Mouse (Mus musculus): Measurements from ENCODE around the gene Sstr4. TPM values are rescaled to one million over a fixed set of nuclear protein-coding genes. Genes with fewer than 3 reads are reported as not detected.

Gene Sstr4
- polyA plus RNA-seq, 2 experiments = not detected

DNA sequence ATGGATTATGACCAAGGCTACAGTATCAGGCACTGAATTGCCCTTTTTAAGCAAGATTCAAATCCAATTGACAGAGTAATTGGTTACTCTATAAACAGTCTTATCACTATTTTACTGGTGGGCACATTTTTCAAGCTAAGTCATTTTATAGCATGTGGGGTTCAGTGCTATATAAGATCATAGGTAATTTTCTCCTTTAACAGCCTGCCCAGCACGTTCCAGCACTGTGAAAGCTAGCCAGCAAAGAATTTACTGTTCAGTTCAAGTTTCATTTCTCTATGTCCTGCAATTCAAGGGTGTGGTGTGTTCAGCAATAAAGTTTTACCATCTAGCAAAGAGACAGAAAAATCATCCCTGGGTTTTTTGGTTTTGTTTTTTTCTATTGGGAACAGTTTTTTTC lies 42.5 kb upstream of the Sstr4 start:
- H3K9me3 ChIP-seq (ENCODE audit: control insufficient read depth, low read length) = no peaks in the 10 kb centered on the region
- 61% methylated on average over 1 of the region's 1 CpGs for WGBS (ENCODE audit: insufficient replicate concordance)
- H3K27me3 ChIP-seq (ENCODE audit: control insufficient read depth, insufficient read depth, low read length) = no peaks in the 10 kb centered on the region
- TF ChIP-seq CTCF (IDR thresholded peaks at IDR 0.05; ENCODE audit: low read depth) = no peak
- TF ChIP-seq EP300 (IDR thresholded peaks at IDR 0.05; ENCODE audit: low read depth) = no peak
- H3K9ac ChIP-seq (replicated peaks) = no peak overlapping the region
- DNase-seq (ENCODE audit: low read depth in 3 of 3, low spot score in 3 of 3) = no peak
- H3K4me1 ChIP-seq (replicated peaks; ENCODE audit: control insufficient read depth in 2 of 2, insufficient read depth in 2 of 2, low read length in 1 of 2) = no peaks in the 10 kb centered on the region
- no peak overlapping the region for H3K27ac ChIP-seq
- H3K4me2 ChIP-seq (ENCODE audit: low read depth) = no peak overlapping the region
- ATAC-seq (ENCODE audit: insufficient read depth) = no peak
- no peak overlapping the region for H3K4me3 ChIP-seq (ENCODE audit: insufficient read depth in 1 of 2, low read depth in 2 of 2, low read length in 2 of 2)
- H3K36me3 ChIP-seq (replicated peaks; ENCODE audit: control insufficient read depth, insufficient read depth, low read depth) = no peaks in the 10 kb centered on the region

DNA sequence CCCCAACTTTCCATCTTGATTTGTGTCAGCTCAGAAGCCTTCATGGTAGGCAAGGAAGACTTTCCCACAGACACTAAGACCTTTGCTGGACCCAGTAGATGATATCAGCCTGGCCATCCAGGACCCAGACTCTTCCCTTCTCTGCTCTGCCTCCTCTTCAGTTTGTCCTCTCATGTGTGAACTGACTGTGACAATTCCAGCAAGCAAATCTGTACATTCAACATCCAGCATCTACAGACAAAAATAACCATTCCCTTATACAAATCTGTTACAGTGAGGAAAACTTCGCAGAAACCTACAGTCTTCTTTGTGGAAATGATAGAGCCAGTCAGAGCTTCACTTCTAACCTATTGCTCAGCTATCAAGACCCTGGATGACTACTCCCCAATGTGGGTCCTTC lies 38.0 kb upstream of the Sstr4 start:
- ATAC-seq (ENCODE audit: insufficient read depth) = no peak
- DNase-seq (ENCODE audit: low read depth in 3 of 3, low spot score in 3 of 3) = no peak

DNA sequence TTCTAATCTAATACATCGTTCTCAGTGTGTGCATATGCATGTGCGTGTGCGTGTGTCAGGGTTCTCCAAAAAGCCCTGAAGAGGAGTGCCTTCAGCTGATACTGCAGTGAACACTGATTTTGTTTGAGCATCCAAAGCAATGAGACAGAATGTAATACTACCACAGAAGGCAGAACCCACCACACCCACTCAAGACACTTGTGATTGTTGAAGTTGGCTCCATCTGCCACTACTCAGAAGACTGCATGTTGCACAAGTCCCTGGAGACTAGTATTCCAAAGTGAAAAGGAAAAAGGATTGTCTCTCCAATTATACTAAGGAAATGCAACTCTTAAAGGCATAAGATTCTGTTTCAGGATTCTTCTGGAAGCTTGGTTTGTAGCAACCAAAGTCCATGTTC lies 30.6 kb upstream of the Sstr4 start:
- Histone ChIP-seq H3K27ac (no peak overlapping the region), H3K4me2 (ENCODE audit: low read depth) (no peak overlapping the region), H3K4me1 (replicated peaks; ENCODE audit: control insufficient read depth in 2 of 2, insufficient read depth in 2 of 2, low read length in 1 of 2) (no peaks in the 10 kb centered on the region), H3K27me3 (ENCODE audit: control insufficient read depth, insufficient read depth, low read length) (no peaks in the 10 kb centered on the region), H3K9me3 (ENCODE audit: control insufficient read depth, low read length) (no peaks in the 10 kb centered on the region), H3K9ac (replicated peaks) (no peak overlapping the region), H3K36me3 (replicated peaks; ENCODE audit: control insufficient read depth, insufficient read depth, low read depth) (no peaks in the 10 kb centered on the region), H3K4me3 (ENCODE audit: insufficient read depth in 1 of 2, low read depth in 2 of 2, low read length in 2 of 2) (no peak overlapping the region)
- no peak for ATAC-seq (ENCODE audit: insufficient read depth)
- DNase-seq (ENCODE audit: low read depth in 3 of 3, low spot score in 3 of 3) = no peak
- no peak for TF ChIP-seq EP300 (IDR thresholded peaks at IDR 0.05; ENCODE audit: low read depth)
- 63% methylated on average over 3 of the region's 3 CpGs for WGBS (ENCODE audit: insufficient replicate concordance)

More for the DNA sequence above, 38.0 kb upstream of the Sstr4 start:
- Histone ChIP-seq H3K27ac (no peak overlapping the region), H3K36me3 (replicated peaks; ENCODE audit: control insufficient read depth, insufficient read depth, low read depth) (no peaks in the 10 kb centered on the region), H3K27me3 (ENCODE audit: control insufficient read depth, insufficient read depth, low read length) (no peaks in the 10 kb centered on the region), H3K9ac (replicated peaks) (no peak overlapping the region), H3K4me1 (replicated peaks; ENCODE audit: control insufficient read depth in 2 of 2, insufficient read depth in 2 of 2, low read length in 1 of 2) (no peaks in the 10 kb centered on the region), H3K4me2 (ENCODE audit: low read depth) (no peak overlapping the region), H3K4me3 (ENCODE audit: insufficient read depth in 1 of 2, low read depth in 2 of 2, low read length in 2 of 2) (no peak overlapping the region), H3K9me3 (ENCODE audit: control insufficient read depth, low read length) (no peaks in the 10 kb centered on the region)
- TF ChIP-seq EP300 (IDR thresholded peaks at IDR 0.05; ENCODE audit: low read depth) (no peak), CTCF (IDR thresholded peaks at IDR 0.05; ENCODE audit: low read depth) (no peak)
- whole genome bisulfite sequencing (ENCODE audit: insufficient replicate concordance) = 63% methylated on average over 1 of the region's 1 CpGs

GRCm38 (mm10) chr2:148365227-148365626 lies 29.9 kb upstream of the Sstr4 start:
- Histone ChIP-seq H3K27ac (no peak overlapping the region), H3K9ac (replicated peaks) (no peak overlapping the region), H3K4me2 (ENCODE audit: low read depth) (no peak overlapping the region), H3K4me3 (ENCODE audit: insufficient read depth in 1 of 2, low read depth in 2 of 2, low read length in 2 of 2) (no peak overlapping the region), H3K9me3 (ENCODE audit: control insufficient read depth, low read length) (no peaks in the 10 kb centered on the region), H3K4me1 (replicated peaks; ENCODE audit: control insufficient read depth in 2 of 2, insufficient read depth in 2 of 2, low read length in 1 of 2) (no peaks in the 10 kb centered on the region), H3K36me3 (replicated peaks; ENCODE audit: control insufficient read depth, insufficient read depth, low read depth) (no peaks in the 10 kb centered on the region), H3K27me3 (ENCODE audit: control insufficient read depth, insufficient read depth, low read length) (no peaks in the 10 kb centered on the region)
- no peak for DNase-seq (ENCODE audit: low read depth in 3 of 3, low spot score in 3 of 3)
- TF ChIP-seq EP300 (IDR thresholded peaks at IDR 0.05; ENCODE audit: low read depth) (no peak), CTCF (IDR thresholded peaks at IDR 0.05; ENCODE audit: low read depth) (no peak)
- 8% methylated on average over 1 of the region's 1 CpGs for WGBS (ENCODE audit: insufficient replicate concordance)
- ATAC-seq (ENCODE audit: insufficient read depth) = no peak

DNA sequence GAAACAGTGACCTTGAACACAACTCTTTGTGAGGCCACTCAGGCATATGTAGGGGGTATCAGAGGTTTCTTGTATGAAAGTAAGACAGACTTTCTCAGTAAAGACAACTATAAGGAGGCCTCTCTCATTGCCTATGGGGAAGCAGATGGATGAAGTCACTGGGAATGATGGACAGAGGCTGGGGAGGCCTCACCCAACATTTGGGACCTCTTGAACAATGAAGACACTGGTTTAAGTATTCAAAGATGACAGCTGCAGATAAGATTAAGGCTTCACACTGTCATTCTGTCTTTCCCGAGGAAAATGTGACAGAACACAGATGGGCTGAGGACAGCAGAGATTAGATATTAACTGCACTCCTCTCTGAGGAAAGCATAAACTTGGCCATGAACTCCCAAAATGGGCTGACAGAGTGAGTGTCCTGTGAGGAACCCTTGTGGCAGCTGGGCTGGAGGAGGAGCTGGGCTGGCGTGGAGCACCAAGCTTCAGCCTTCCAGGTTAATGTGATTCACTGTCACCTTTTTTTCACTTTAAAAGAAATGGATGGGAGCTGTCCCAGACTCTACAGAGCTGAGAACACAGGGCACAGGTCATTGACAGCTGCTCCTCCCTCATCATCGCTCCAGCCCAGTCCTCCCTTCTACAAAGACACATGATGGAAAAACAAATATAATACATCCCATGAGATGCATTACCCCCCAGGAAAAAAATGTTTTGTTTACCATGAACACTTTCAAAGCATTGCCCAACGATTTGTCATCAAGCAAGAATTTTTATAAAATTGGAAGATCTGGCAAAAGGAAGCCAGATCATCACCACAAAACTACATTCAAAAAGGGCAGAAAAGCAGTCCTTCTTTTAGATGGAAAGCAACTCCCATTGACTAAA lies 23.2 kb upstream of the Sstr4 start:
- 39% methylated on average over 4 of the region's 4 CpGs for WGBS (ENCODE audit: insufficient replicate concordance)
- Histone ChIP-seq H3K4me2 (ENCODE audit: low read depth) (no peak overlapping the region), H3K36me3 (replicated peaks; ENCODE audit: control insufficient read depth, insufficient read depth, low read depth) (no peaks in the 10 kb centered on the region), H3K27me3 (ENCODE audit: control insufficient read depth, insufficient read depth, low read length) (no peaks in the 10 kb centered on the region), H3K4me3 (ENCODE audit: insufficient read depth in 1 of 2, low read depth in 2 of 2, low read length in 2 of 2) (no peak overlapping the region), H3K9ac (replicated peaks) (no peak overlapping the region), H3K27ac (no peak overlapping the region), H3K4me1 (replicated peaks; ENCODE audit: control insufficient read depth in 2 of 2, insufficient read depth in 2 of 2, low read length in 1 of 2) (no peaks in the 10 kb centered on the region), H3K9me3 (ENCODE audit: control insufficient read depth, low read length) (no peaks in the 10 kb centered on the region)
- ATAC-seq (ENCODE audit: insufficient read depth) = no peak
- no peak for TF ChIP-seq CTCF (IDR thresholded peaks at IDR 0.05; ENCODE audit: low read depth)
- TF ChIP-seq EP300 (IDR thresholded peaks at IDR 0.05; ENCODE audit: low read depth) = no peak
- no peak for DNase-seq (ENCODE audit: low read depth in 3 of 3, low spot score in 3 of 3)
